Mouse (Mus musculus): ENCODE data around the gene Tspan12. TPM values are rescaled to one million over a fixed set of nuclear protein-coding genes. Genes with fewer than 3 reads are reported as not detected.

Gene Tspan12
- total and polyA plus RNA-seq, 3 experiments: not detected

DNA sequence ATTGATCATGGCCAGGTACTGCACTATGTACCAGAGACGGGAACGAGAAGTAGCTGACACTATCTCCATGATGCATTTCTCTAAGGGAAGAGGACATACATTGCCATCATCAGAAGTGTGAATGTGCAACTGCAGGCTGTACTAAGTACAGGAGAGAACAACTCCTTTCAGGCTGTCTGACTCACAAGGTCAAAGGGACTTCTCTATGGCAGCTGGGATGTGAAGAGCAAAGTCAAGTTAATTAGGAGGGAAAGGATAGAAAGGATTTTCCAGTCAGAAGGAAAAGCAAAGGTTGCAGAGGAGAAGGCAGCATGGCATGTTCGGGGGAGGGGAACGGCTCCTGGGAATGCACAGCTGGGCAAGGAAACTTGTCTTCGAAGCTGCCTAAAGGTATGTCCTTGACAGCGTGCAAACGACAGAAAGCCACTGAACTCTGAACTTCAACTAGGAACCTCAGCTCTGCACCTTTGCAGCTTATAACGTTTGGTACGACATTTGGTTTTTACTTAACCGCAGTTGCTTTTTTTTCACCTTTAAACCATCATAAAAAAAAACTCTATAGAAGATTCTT is 13.0 kb downstream of the Tspan12 start:
- Histone ChIP-seq H3K9me3 (replicated peaks; ENCODE audit: insufficient read depth, low read length) (no peaks in the 10 kb centered on the region), H3K36me3 (ENCODE audit: control insufficient read depth in 1 of 2, insufficient read depth in 2 of 2, low read length in 2 of 2) (no peaks in the 10 kb centered on the region), H3K9ac (ENCODE audit: control insufficient read depth, low read depth, low read length, poor library complexity, severe bottlenecking) (no peak overlapping the region), H3K27ac (ENCODE audit: control insufficient read depth, low read depth, low read length) (no peak overlapping the region), H3K4me1 (ENCODE audit: control insufficient read depth in 1 of 2, insufficient read depth in 2 of 2, low read length in 2 of 2) (no peaks in the 10 kb centered on the region), H3K79me2 (ENCODE audit: control insufficient read depth, insufficient read depth, low read length, poor library complexity) (no peaks in the 10 kb centered on the region), H3K4me3 (ENCODE audit: control insufficient read depth in 1 of 2, insufficient read depth in 1 of 2, low read depth in 2 of 2, low read length in 2 of 2) (no peak overlapping the region), H3K27me3 (ENCODE audit: control insufficient read depth in 1 of 2, insufficient read depth in 2 of 2, low read length in 2 of 2) (no peaks in the 10 kb centered on the region)
- DNase-seq (ENCODE audit: low read depth, low spot score): no peak
- no peak for TF ChIP-seq ZMIZ1 (IDR thresholded peaks at IDR 0.05; ENCODE audit: low read depth, low read length)
- TF ChIP-seq CHD1 (IDR thresholded peaks at IDR 0.05; ENCODE audit: low read depth, low read length): no peak
- TF ChIP-seq POLR2AphosphoS2 (IDR thresholded peaks at IDR 0.05; ENCODE audit: low read length): no peak
- TF ChIP-seq MYB (IDR thresholded peaks at IDR 0.05; ENCODE audit: low read depth, low read length): no peak
- no peak for TF ChIP-seq MYC (IDR thresholded peaks at IDR 0.05; ENCODE audit: low read depth, low read length)
- no peak for TF ChIP-seq ETS1 (IDR thresholded peaks at IDR 0.05; ENCODE audit: low read depth, low read length)
- TF ChIP-seq E2F4 (IDR thresholded peaks at IDR 0.05; ENCODE audit: borderline replicate concordance, low read depth, low read length): no peak
- no peak for TF ChIP-seq HCFC1 (IDR thresholded peaks at IDR 0.05; ENCODE audit: low read depth, low read length)
- TF ChIP-seq POLR2A (IDR thresholded peaks at IDR 0.05; ENCODE audit: control insufficient read depth in 1 of 2, insufficient read depth in 1 of 2, low read depth in 1 of 2, low read length in 2 of 2, poor library complexity in 1 of 2): no peak
- no peak for TF ChIP-seq GABPA (IDR thresholded peaks at IDR 0.05; ENCODE audit: low read depth, low read length)
- no peak for TF ChIP-seq USF1 (IDR thresholded peaks at IDR 0.05; ENCODE audit: low read depth, low read length)
- TF ChIP-seq RCOR1 (IDR thresholded peaks at IDR 0.05; ENCODE audit: low read depth, low read length): no peak
- TF ChIP-seq SIN3A (IDR thresholded peaks at IDR 0.05; ENCODE audit: low read length): no peak

GRCm38 (mm10) chr6:21833531-21833930 is 18.8 kb downstream of the Tspan12 start:
- no peak for TF ChIP-seq HCFC1 (IDR thresholded peaks at IDR 0.05; ENCODE audit: low read depth, low read length)
- no peak for TF ChIP-seq JUND (IDR thresholded peaks at IDR 0.05; ENCODE audit: low read depth, low read length)
- no peak for TF ChIP-seq BHLHE40 (IDR thresholded peaks at IDR 0.05; ENCODE audit: borderline replicate concordance, low read depth, low read length)
- no peak for TF ChIP-seq MEF2A (IDR thresholded peaks at IDR 0.05; ENCODE audit: extremely low read depth, insufficient replicate concordance, low read depth, low read length, poor library complexity, severe bottlenecking)
- TF ChIP-seq MAX (IDR thresholded peaks at IDR 0.05; ENCODE audit: low read length): no peak
- DNase-seq (ENCODE audit: low read depth, low spot score): no peak
- Histone ChIP-seq H3K27me3 (ENCODE audit: control insufficient read depth in 1 of 2, insufficient read depth in 2 of 2, low read length in 2 of 2) (no peaks in the 10 kb centered on the region), H3K36me3 (ENCODE audit: control insufficient read depth in 1 of 2, insufficient read depth in 2 of 2, low read length in 2 of 2) (no peaks in the 10 kb centered on the region), H3K4me3 (ENCODE audit: control insufficient read depth in 1 of 2, insufficient read depth in 1 of 2, low read depth in 2 of 2, low read length in 2 of 2) (no peak overlapping the region), H3K4me1 (ENCODE audit: control insufficient read depth in 1 of 2, insufficient read depth in 2 of 2, low read length in 2 of 2) (no peaks in the 10 kb centered on the region), H3K9me3 (replicated peaks; ENCODE audit: insufficient read depth, low read length) (no peaks in the 10 kb centered on the region), H3K27ac (ENCODE audit: control insufficient read depth, low read depth, low read length) (no peak overlapping the region), H3K79me2 (ENCODE audit: control insufficient read depth, insufficient read depth, low read length, poor library complexity) (no peaks in the 10 kb centered on the region), H3K9ac (ENCODE audit: control insufficient read depth, low read depth, low read length, poor library complexity, severe bottlenecking) (no peak overlapping the region)
